Mouse (Mus musculus): ENCODE data around the gene Polg2. TPM values are rescaled to one million over a fixed set of nuclear protein-coding genes. Genes with fewer than 3 reads are reported as not detected.

The Polg2 gene
- polyA plus RNA-seq, 1 experiment from 2014 or later = 11.9 TPM

- H3K9ac ChIP-seq = no peak overlapping the region
These were observed 1.9 kb downstream of the Polg2 start for GRCm38 (mm10) chr11:106777395-106777794.

DNA sequence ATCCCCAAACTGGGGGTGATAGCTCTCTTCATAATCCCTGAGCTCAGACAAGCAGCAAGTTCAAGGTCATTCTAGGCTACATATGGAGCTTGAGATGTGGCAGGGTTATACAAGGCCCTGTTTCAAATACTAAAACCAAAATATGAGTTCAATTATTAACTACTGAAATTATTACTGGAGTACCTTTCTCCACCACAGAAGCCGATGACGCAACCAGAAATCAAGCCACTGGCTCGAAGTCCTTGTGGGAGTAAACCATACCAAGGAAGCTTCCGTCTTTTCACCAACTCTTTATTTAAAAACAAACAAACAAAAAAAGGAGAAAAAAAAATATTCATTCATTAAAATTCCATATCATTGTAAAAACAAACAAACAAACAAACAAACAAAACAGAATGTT lies 2.4 kb downstream of the Polg2 start:
- H3K9me3 ChIP-seq = no peaks in the 10 kb centered on the region
- 0 out of 2 replicates have a peak, but pooled peaks cover 12% of the 10 kb centered on the region for H3K4me1 ChIP-seq (replicated peaks)
- H3K27ac ChIP-seq = no peak overlapping the region
- H3K9ac ChIP-seq = no peak overlapping the region
- ATAC-seq = peak; percentile 27; the same call in 1 of the 2 replicates
- H3K4me2 ChIP-seq (replicated peaks) = no peak overlapping the region
- H3K36me3 ChIP-seq = peaks cover 31% of the 10 kb centered on the region
- no peak overlapping the region for H3K4me3 ChIP-seq (replicated peaks)
- H3K27me3 ChIP-seq (replicated peaks) = no peaks in the 10 kb centered on the region
- 63% methylated on average over 4 of the region's 4 CpGs for WGBS

More at GRCm38 (mm10) chr11:106777395-106777794, 1.9 kb downstream of the Polg2 start:
- Histone ChIP-seq H3K4me1 (replicated peaks) (0 out of 2 replicates have a peak, but pooled peaks cover 12% of the 10 kb centered on the region), H3K27ac (peak overlapping the region; percentile 45; the same call in 1 of the 2 replicates), H3K9me3 (no peaks in the 10 kb centered on the region), H3K4me3 (replicated peaks) (no peak overlapping the region), H3K36me3 (peaks cover 30% of the 10 kb centered on the region), H3K4me2 (replicated peaks) (peak overlapping the region; percentile 20; the same call in 1 of the 2 replicates), H3K27me3 (replicated peaks) (no peaks in the 10 kb centered on the region)
- peak; percentile 55 for ATAC-seq
- 77% methylated on average over 3 of the region's 3 CpGs for WGBS

GRCm38 (mm10) chr11:106773061-106773460 lies 6.3 kb downstream of the Polg2 start:
- WGBS = 94% methylated on average over 9 of the region's 9 CpGs
- peaks cover 44% of the 10 kb centered on the region for H3K36me3 ChIP-seq
- H3K27me3 ChIP-seq (replicated peaks) = no peaks in the 10 kb centered on the region
- no peak overlapping the region for H3K9ac ChIP-seq
- H3K4me2 ChIP-seq (replicated peaks) = no peak overlapping the region
- ATAC-seq = no peak
- no peak overlapping the region for H3K27ac ChIP-seq
- 0 out of 2 replicates have a peak, but pooled peaks cover 9% of the 10 kb centered on the region for H3K4me1 ChIP-seq (replicated peaks)
- H3K9me3 ChIP-seq = no peaks in the 10 kb centered on the region
- no peak overlapping the region for H3K4me3 ChIP-seq (replicated peaks)

DNA sequence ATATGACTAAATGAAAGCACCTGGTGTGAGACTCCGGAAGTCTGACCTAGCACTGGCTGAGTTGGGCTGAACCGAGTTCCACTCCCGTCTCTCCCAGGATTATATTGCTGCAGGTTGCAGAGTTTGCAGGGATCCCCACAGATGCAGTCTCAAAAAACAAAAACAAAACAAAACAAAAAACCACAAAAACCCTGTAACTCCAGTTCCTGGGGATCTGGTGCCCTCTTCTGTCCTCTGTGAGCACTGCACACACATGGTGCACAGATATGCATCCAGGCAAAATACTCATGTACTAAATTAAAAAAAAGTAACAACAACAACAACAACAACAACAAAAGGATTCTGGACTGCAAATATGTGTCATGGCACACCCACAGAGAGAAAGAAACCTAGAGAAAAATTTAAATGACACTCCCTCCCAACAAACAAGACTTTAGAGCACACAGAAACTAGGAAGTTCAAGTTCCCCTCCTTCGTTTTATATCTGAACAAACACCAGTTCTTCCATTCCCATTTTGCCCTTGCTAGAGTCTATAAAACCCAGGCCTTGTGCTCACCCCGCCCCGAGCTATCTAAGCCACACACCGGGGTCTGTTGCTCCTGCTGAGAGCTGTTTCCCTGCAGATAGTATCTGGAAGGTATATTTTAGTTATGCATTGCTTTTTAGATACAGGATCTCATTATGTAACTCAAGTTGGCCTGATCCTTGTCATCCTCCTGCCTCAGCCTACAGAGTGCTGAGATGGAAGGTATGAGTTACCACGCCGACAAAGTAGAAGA lies 9.0 kb downstream of the Polg2 start:
- no peak overlapping the region for H3K4me2 ChIP-seq (replicated peaks)
- no peak overlapping the region for H3K4me3 ChIP-seq (replicated peaks)
- H3K36me3 ChIP-seq = peaks cover 51% of the 10 kb centered on the region
- no peak overlapping the region for H3K9ac ChIP-seq
- no peak overlapping the region for H3K27ac ChIP-seq
- ATAC-seq = no peak
- H3K9me3 ChIP-seq = no peaks in the 10 kb centered on the region
- H3K4me1 ChIP-seq (replicated peaks) = no peaks in the 10 kb centered on the region
- no peaks in the 10 kb centered on the region for H3K27me3 ChIP-seq (replicated peaks)
- 89% methylated on average over 9 of the region's 9 CpGs for WGBS

GRCm38 (mm10) chr11:106767516-106767915 lies 11.8 kb downstream of the Polg2 start:
- Histone ChIP-seq H3K4me3 (replicated peaks) (no peak overlapping the region), H3K4me1 (replicated peaks) (peaks cover 7% of the 10 kb centered on the region), H3K9me3 (no peaks in the 10 kb centered on the region), H3K27me3 (replicated peaks) (no peaks in the 10 kb centered on the region), H3K27ac (no peak overlapping the region), H3K4me2 (replicated peaks) (no peak overlapping the region), H3K9ac (no peak overlapping the region), H3K36me3 (peaks cover 28% of the 10 kb centered on the region)
- ATAC-seq = no peak
- WGBS = 91% methylated on average over 4 of the region's 4 CpGs

GRCm38 (mm10) chr11:106766611-106767162 lies 12.7 kb downstream of the Polg2 start:
- no peak overlapping the region for H3K4me2 ChIP-seq (replicated peaks)
- peaks cover 16% of the 10 kb centered on the region for H3K4me1 ChIP-seq (replicated peaks)
- H3K27me3 ChIP-seq (replicated peaks) = no peaks in the 10 kb centered on the region
- no peaks in the 10 kb centered on the region for H3K9me3 ChIP-seq
- H3K36me3 ChIP-seq = peaks cover 22% of the 10 kb centered on the region
- no peak overlapping the region for H3K4me3 ChIP-seq (replicated peaks)
- ATAC-seq = no peak
- WGBS = 94% methylated on average over 4 of the region's 4 CpGs
- no peak overlapping the region for H3K27ac ChIP-seq
- no peak overlapping the region for H3K9ac ChIP-seq

DNA sequence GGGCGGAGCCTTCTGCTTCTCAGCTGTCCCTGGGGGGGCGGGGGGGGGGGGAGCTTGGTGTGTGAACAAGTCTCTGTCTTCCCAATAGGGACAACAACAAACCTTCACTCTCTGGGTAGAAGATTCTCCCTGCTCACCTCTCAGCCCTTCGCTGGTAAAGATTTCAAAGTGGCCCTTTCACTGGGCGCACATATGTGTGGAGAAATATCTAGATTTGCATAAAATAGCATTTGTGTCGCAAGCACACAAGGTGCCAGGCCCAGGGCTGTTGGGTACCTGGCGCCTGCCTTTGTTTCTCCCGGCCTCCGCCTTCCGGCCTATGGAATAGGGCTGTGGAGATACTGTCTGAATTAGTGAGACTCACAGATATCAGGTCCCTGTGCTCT lies 16.5 kb downstream of the Polg2 start:
- 71% methylated on average over 9 of the region's 9 CpGs for WGBS
- peaks cover 17% of the 10 kb centered on the region for H3K4me1 ChIP-seq (replicated peaks)
- H3K36me3 ChIP-seq = peaks cover 6% of the 10 kb centered on the region; the same call in 1 of the 2 replicates
- no peaks in the 10 kb centered on the region for H3K9me3 ChIP-seq
- no peak overlapping the region for H3K9ac ChIP-seq
- 0 out of 2 replicates have a peak, but pooled peaks have one; percentile 23 for ATAC-seq
- no peak overlapping the region for H3K4me3 ChIP-seq (replicated peaks)
- H3K27me3 ChIP-seq (replicated peaks) = no peaks in the 10 kb centered on the region
- peak overlapping the region; percentile 84 for H3K27ac ChIP-seq
- H3K4me2 ChIP-seq (replicated peaks) = no peak overlapping the region

- peaks cover 17% of the 10 kb centered on the region for H3K4me1 ChIP-seq (replicated peaks)
- no peak overlapping the region for H3K4me3 ChIP-seq (replicated peaks)
- WGBS = 23% methylated on average over 5 of the region's 5 CpGs
- H3K4me2 ChIP-seq (replicated peaks) = no peak overlapping the region
- no peaks in the 10 kb centered on the region for H3K9me3 ChIP-seq
- H3K27me3 ChIP-seq (replicated peaks) = no peaks in the 10 kb centered on the region
- peak; percentile 72 for ATAC-seq
- peak overlapping the region; percentile 84 for H3K27ac ChIP-seq
- 0 out of 2 replicates have a peak, but pooled peaks cover 3% of the 10 kb centered on the region for H3K36me3 ChIP-seq
- no peak overlapping the region for H3K9ac ChIP-seq
These were observed 17.1 kb downstream of the Polg2 start for GRCm38 (mm10) chr11:106762139-106762799.

- WGBS = 93% methylated on average over 5 of the region's 5 CpGs
- Histone ChIP-seq H3K9ac (no peak overlapping the region), H3K4me1 (replicated peaks) (peaks cover 17% of the 10 kb centered on the region), H3K4me3 (replicated peaks) (no peak overlapping the region), H3K36me3 (0 out of 2 replicates have a peak, but pooled peaks cover 3% of the 10 kb centered on the region), H3K9me3 (no peaks in the 10 kb centered on the region), H3K27me3 (replicated peaks) (no peaks in the 10 kb centered on the region), H3K27ac (no peak overlapping the region), H3K4me2 (replicated peaks) (no peak overlapping the region)
- ATAC-seq = no peak
These were observed 18.8 kb downstream of the Polg2 start for GRCm38 (mm10) chr11:106760511-106760910.

GRCm38 (mm10) chr11:106759028-106759427 lies 20.3 kb downstream of the Polg2 start:
- Histone ChIP-seq H3K9me3 (no peaks in the 10 kb centered on the region), H3K4me3 (replicated peaks) (no peak overlapping the region), H3K4me1 (replicated peaks) (peaks cover 17% of the 10 kb centered on the region), H3K27ac (no peak overlapping the region), H3K4me2 (replicated peaks) (no peak overlapping the region), H3K9ac (no peak overlapping the region), H3K27me3 (replicated peaks) (no peaks in the 10 kb centered on the region), H3K36me3 (no peaks in the 10 kb centered on the region)
- ATAC-seq = no peak
- WGBS = 87% methylated on average over 3 of the region's 3 CpGs

DNA sequence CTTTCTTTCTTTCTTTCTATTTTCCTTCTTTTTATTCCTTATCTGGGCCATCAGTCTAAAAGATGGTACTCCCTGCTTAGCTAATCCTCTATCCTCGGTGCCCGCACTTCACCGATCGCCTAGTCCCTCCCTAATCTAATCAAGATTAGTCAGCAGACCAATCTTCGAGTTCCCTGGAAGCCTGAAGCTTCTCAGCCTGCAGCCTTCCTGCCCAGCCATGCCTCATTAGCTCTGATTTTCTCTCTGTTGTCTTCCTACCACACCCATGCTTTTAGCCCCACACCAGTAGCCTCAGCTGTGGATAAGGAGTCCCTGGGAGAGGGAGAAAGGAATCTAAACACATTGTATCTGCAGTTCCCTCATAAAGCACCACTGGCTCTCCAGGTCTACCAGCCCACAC lies 23.8 kb downstream of the Polg2 start:
- no peak overlapping the region for H3K4me2 ChIP-seq (replicated peaks)
- H3K4me1 ChIP-seq (replicated peaks) = no peaks in the 10 kb centered on the region
- H3K36me3 ChIP-seq = no peaks in the 10 kb centered on the region
- WGBS = 47% methylated on average over 5 of the region's 5 CpGs
- no peak overlapping the region for H3K4me3 ChIP-seq (replicated peaks)
- H3K9me3 ChIP-seq = no peaks in the 10 kb centered on the region
- ATAC-seq = no peak
- no peak overlapping the region for H3K27ac ChIP-seq
- no peaks in the 10 kb centered on the region for H3K27me3 ChIP-seq (replicated peaks)
- H3K9ac ChIP-seq = no peak overlapping the region

DNA sequence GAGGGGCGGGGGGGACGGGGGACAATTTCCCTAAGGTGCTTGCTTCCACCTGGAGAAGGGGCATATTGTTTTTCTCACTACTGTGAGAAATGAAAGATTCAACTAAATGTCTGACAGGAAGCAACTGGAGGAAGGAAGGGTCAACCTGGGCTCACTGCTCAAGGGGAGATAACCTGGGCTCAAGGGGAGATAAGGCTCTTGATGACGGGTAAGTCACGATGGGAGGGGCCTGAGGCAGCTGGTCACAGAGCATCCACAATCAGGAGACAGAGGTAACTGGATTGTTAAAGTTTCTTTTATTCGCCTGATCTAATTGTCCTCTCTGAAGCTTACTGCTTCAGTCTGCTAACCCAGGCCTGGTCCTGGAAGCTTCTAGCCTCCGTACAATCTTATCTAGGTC lies 26.0 kb downstream of the Polg2 start:
- Histone ChIP-seq H3K27ac (no peak overlapping the region), H3K4me2 (replicated peaks) (no peak overlapping the region), H3K27me3 (replicated peaks) (no peaks in the 10 kb centered on the region), H3K9ac (no peak overlapping the region), H3K36me3 (no peaks in the 10 kb centered on the region), H3K4me1 (replicated peaks) (no peaks in the 10 kb centered on the region), H3K9me3 (no peaks in the 10 kb centered on the region), H3K4me3 (replicated peaks) (no peak overlapping the region)
- no peak for ATAC-seq
- WGBS = 73% methylated on average over 6 of the region's 6 CpGs
